Mouse (Mus musculus) mouse embryonic stem cell (cell line): ENCODE data around the gene Spag9.

Source experiments
- in situ Hi-C, 2 experiments: fragments of 300-500 bp; cut with MboI; formaldehyde crosslinking; loops; 1 replicate in 1 of 2; 3 replicates in 1 of 2; pipeline ENCODE4 v1.14.3; 2019 to 2020; ENCODE audit warnings: low sequenced_read_pairs in 2 of 2, low pct_unique_long_range_greater_than_20kb in 1 of 2, mixed read lengths in 1 of 2; ENCODE audit not compliant: unreplicated experiment in 1 of 2

Spag9 gene

GRCm38 (mm10) chr11:93995720-93996305 lies at the start of gene Spag9:
Spag9 (plus strand) TSS chr11:93996091.
- in situ Hi-C loops, result no loop called here

GRCm38 (mm10) chr11:93948887-93949567 lies 46.9 kb upstream of the Spag9 start:
- in situ Hi-C loops, result no loop called here

GRCm38 (mm10) chr11:93950045-93950444 lies 45.8 kb upstream of the Spag9 start:
- in situ Hi-C loops, result loop anchor here in 1 of 2 experiments (25.0 kb wide), 1 partner anchor 312 kb away; no protein-coding TSS in a partner anchor

- in situ Hi-C loops, result loop anchor here in 1 of 2 experiments (25.0 kb wide), 1 partner anchor 310 kb away; no protein-coding TSS in a partner anchor
Measured at GRCm38 (mm10) chr11:93952376-93952775, 43.5 kb upstream of the Spag9 start.

- in situ Hi-C loops, result loop anchor here in 1 of 2 experiments (25.0 kb wide), 1 partner anchor 308 kb away; no protein-coding TSS in a partner anchor
Measured at GRCm38 (mm10) chr11:93954738-93955255, 41.1 kb upstream of the Spag9 start.

- in situ Hi-C loops, result loop anchor here in 1 of 2 experiments (25.0 kb wide), 1 partner anchor 307 kb away; no protein-coding TSS in a partner anchor
Measured at GRCm38 (mm10) chr11:93955256-93956150, 40.4 kb upstream of the Spag9 start.

GRCm38 (mm10) chr11:93956159-93956558 lies 39.7 kb upstream of the Spag9 start, which contains the start of gene Nme2:
Nme2 (minus strand) TSS chr11:93956259.
- in situ Hi-C loops, result loop anchor here in 1 of 2 experiments (25.0 kb wide), 1 partner anchor 306 kb away; no protein-coding TSS in a partner anchor

- in situ Hi-C loops, result loop anchor here in 1 of 2 experiments (25.0 kb wide), 1 partner anchor 305 kb away; no protein-coding TSS in a partner anchor
Measured at GRCm38 (mm10) chr11:93957031-93957555, 38.8 kb upstream of the Spag9 start.

- in situ Hi-C loops, result loop anchor here in 1 of 2 experiments (25.0 kb wide), 1 partner anchor 305 kb away; no protein-coding TSS in a partner anchor
Measured at GRCm38 (mm10) chr11:93957746-93958145, 38.1 kb upstream of the Spag9 start.

GRCm38 (mm10) chr11:93961482-93961881 lies 34.4 kb upstream of the Spag9 start:
- in situ Hi-C loops, result loop anchor here in 1 of 2 experiments (25.0 kb wide), 1 partner anchor 301 kb away; no protein-coding TSS in a partner anchor

GRCm38 (mm10) chr11:93963013-93963412 lies 32.9 kb upstream of the Spag9 start:
- in situ Hi-C loops, result loop anchor here in 1 of 2 experiments (25.0 kb wide), 1 partner anchor 299 kb away; no protein-coding TSS in a partner anchor

GRCm38 (mm10) chr11:93965391-93965790 lies 30.5 kb upstream of the Spag9 start:
- in situ Hi-C loops, result loop anchor here in 1 of 2 experiments (25.0 kb wide), 1 partner anchor 297 kb away; no protein-coding TSS in a partner anchor

- in situ Hi-C loops, result loop anchor here in 1 of 2 experiments (25.0 kb wide), 1 partner anchor 295 kb away; no protein-coding TSS in a partner anchor
Measured at GRCm38 (mm10) chr11:93967381-93967780, 28.5 kb upstream of the Spag9 start.

GRCm38 (mm10) chr11:93968005-93968847 lies 27.7 kb upstream of the Spag9 start, which contains the start of the genes Gm20390 and Nme1:
Gm20390 (minus strand) TSS chr11:93968293.
Nme1 (minus strand) TSS chr11:93968521.
- in situ Hi-C loops, result loop anchor here in 1 of 2 experiments (25.0 kb wide), 1 partner anchor 294 kb away; no protein-coding TSS in a partner anchor

GRCm38 (mm10) chr11:93968848-93969128 lies 27.1 kb upstream of the Spag9 start:
- in situ Hi-C loops, result loop anchor here in 1 of 2 experiments (25.0 kb wide), 1 partner anchor 294 kb away; no protein-coding TSS in a partner anchor

GRCm38 (mm10) chr11:93969171-93969570 lies 26.7 kb upstream of the Spag9 start:
- in situ Hi-C loops, result loop anchor here in 1 of 2 experiments (25.0 kb wide), 1 partner anchor 293 kb away; no protein-coding TSS in a partner anchor

GRCm38 (mm10) chr11:93969799-93970198 lies 26.1 kb upstream of the Spag9 start:
- in situ Hi-C loops, result loop anchor here in 1 of 2 experiments (25.0 kb wide), 1 partner anchor 293 kb away; no protein-coding TSS in a partner anchor
